Mouse (Mus musculus) left cerebral cortex, adult 9 months (tissue): Measurements from ENCODE around the gene Gm1113.

Source experiments
- DNase-seq, 2 experiments: peaks; one replicate each; pipeline ENCODE4 v3.0.0; 2022; ENCODE audit warnings: low spot score in 2 of 2

The Gm1113 gene

GRCm38 (mm10) chr9:35518169-35518568, at the start of gene Gm1113:
Gm1113 (minus strand) TSS chr9:35518269.
- DNase-seq, result no peak

- no peak for DNase-seq
Observed at GRCm38 (mm10) chr9:35564536-35565240, 46.6 kb upstream of the Gm1113 start.

- DNase-seq, result no peak
Observed at GRCm38 (mm10) chr9:35561583-35561982, 43.5 kb upstream of the Gm1113 start.

- no peak for DNase-seq
Observed at GRCm38 (mm10) chr9:35561076-35561475, 43.0 kb upstream of the Gm1113 start.

GRCm38 (mm10) chr9:35559009-35559890, 41.2 kb upstream of the Gm1113 start:
- DNase-seq, result peak; percentile 70 to 86

- DNase-seq, result peak in 1 of 2 experiments; percentile 75
Observed at GRCm38 (mm10) chr9:35558257-35559008, 40.4 kb upstream of the Gm1113 start, which contains the start of the genes Ddx25 and Pus3. Ddx25 (minus strand) TSS chr9:35558528. Pus3 (plus strand) TSS chr9:35558595.

GRCm38 (mm10) chr9:35556494-35557102, 38.5 kb upstream of the Gm1113 start:
- DNase-seq, result no peak

GRCm38 (mm10) chr9:35548455-35548854, 30.4 kb upstream of the Gm1113 start:
- no peak for DNase-seq

- DNase-seq, result no peak
Observed at GRCm38 (mm10) chr9:35546745-35547144, 28.7 kb upstream of the Gm1113 start.

GRCm38 (mm10) chr9:35545704-35546103, 27.6 kb upstream of the Gm1113 start:
- no peak for DNase-seq

GRCm38 (mm10) chr9:35544666-35545065, 26.6 kb upstream of the Gm1113 start:
- no peak for DNase-seq

- DNase-seq, result no peak
Observed at GRCm38 (mm10) chr9:35543099-35543860, 25.2 kb upstream of the Gm1113 start.

GRCm38 (mm10) chr9:35541941-35542340, 23.9 kb upstream of the Gm1113 start:
- DNase-seq, result no peak

GRCm38 (mm10) chr9:35541488-35541887, 23.4 kb upstream of the Gm1113 start:
- peak in 1 of 2 experiments; percentile 83 for DNase-seq

- no peak for DNase-seq
Observed at GRCm38 (mm10) chr9:35541024-35541423, 23.0 kb upstream of the Gm1113 start.

- no peak for DNase-seq
Observed at GRCm38 (mm10) chr9:35539001-35539750, 21.1 kb upstream of the Gm1113 start.

GRCm38 (mm10) chr9:35535876-35536275, 17.8 kb upstream of the Gm1113 start:
- DNase-seq, result no peak

GRCm38 (mm10) chr9:35535110-35535509, 17.0 kb upstream of the Gm1113 start:
- peak in 1 of 2 experiments; percentile 47 for DNase-seq

GRCm38 (mm10) chr9:35533266-35533665, 15.2 kb upstream of the Gm1113 start:
- no peak for DNase-seq

- DNase-seq, result no peak
Observed at GRCm38 (mm10) chr9:35529796-35530195, 11.7 kb upstream of the Gm1113 start.
